Mouse (Mus musculus) embryonic facial prominence, embryonic 10.5 days (tissue): ENCODE measurements around the gene Gm11114. TPM values are rescaled to one million over a fixed set of nuclear protein-coding genes. Genes with fewer than 3 reads are reported as not detected.
A peak's percentile ranks its signal among the peaks of the same experiment; 100 is the strongest.

Source experiments
- DNase-seq: peaks from one replicate; pipeline ENCODE4 v3.0.0-alpha.2; 2017; ENCODE audit warnings: low spot score
- H3K27ac ChIP-seq: fragments of 300-500 bp; sonication (generic); replicated peaks from 2 replicates; pipeline ENCODE4 v1.5.1; 2016; ENCODE audit warnings: mild to moderate bottlenecking
- H3K27me3 ChIP-seq: fragments of 300-500 bp; sonication (generic); replicated peaks from 2 replicates; pipeline ENCODE4 v1.6.1; 2016; ENCODE audit warnings: low read depth, mild to moderate bottlenecking; ENCODE audit not compliant: poor library complexity, severe bottlenecking
- H3K36me3 ChIP-seq: fragments of 300-500 bp; sonication (generic); replicated peaks from 2 replicates; pipeline ENCODE4 v1.6.1; 2016; ENCODE audit warnings: mild to moderate bottlenecking, moderate library complexity
- H3K4me1 ChIP-seq: fragments of 300-500 bp; sonication (generic); 2 replicates; pipeline ENCODE4 v1.6.1; 2016
- H3K4me3 ChIP-seq: fragments of 300-500 bp; sonication (generic); 2 replicates; pipeline ENCODE4 v1.5.1; 2016; ENCODE audit warnings: mild to moderate bottlenecking, moderate library complexity
- H3K9me3 ChIP-seq: fragments of 300-500 bp; sonication (generic); 2 replicates; pipeline ENCODE4 v1.6.1; 2016; ENCODE audit warnings: mild to moderate bottlenecking
- WGBS: fragments of 180-500 bp; shearing (Covaris S2); methylation state at CpG from one replicate; pipeline ENCODE4 v1.1.7; 2016; 5-methylcytosine and 5-hydroxymethylcytosine counted together
- polyA plus RNA-seq: library from polyadenylated mRNA; unstranded; fragments of >200 nt; fragmentation: Nextera tagmentation; extraction: Ambion mirVana; gene quantifications from 2 replicates; pipeline ENCODE4 v1.2.1, GENCODE M21; 2016

The Gm11114 gene
- polyA plus RNA-seq: not detected in 2 replicates

DNA sequence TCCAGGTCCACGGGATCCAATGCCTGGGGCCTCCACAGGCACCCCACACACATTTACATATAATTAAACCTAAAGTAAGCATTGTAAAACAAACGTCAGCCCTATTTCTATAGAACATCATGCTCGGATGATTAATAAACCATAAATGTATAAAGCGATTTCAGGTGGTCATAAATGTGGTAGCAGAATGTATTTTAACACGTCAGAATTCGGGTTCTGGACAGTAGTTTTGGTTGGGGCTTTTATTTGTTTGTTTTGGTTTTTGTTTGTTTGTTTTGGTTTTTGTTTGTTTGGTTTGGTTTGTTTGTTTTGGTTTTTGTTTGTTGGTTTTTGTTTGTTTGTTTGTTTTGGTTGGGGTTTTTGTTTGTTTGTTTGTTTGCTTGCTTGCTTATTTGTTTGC, at the start of gene Gm11114:
Gm11114 (plus strand) TSS at position 301 of the 400 bp plus-strand sequence.
- Histone ChIP-seq H3K4me3 (no peak within 1 kb of the TSS), H3K36me3 (no peaks in the 10 kb centered on the region), H3K27ac (no peak within 1 kb of the TSS), H3K4me1 (no peaks in the 10 kb centered on the region), H3K9me3 (no peaks in the 10 kb centered on the region), H3K27me3 (no peaks in the 10 kb centered on the region)
- no peak for DNase-seq
- 87% methylated on average over 6 of the region's 6 CpGs for WGBS

DNA sequence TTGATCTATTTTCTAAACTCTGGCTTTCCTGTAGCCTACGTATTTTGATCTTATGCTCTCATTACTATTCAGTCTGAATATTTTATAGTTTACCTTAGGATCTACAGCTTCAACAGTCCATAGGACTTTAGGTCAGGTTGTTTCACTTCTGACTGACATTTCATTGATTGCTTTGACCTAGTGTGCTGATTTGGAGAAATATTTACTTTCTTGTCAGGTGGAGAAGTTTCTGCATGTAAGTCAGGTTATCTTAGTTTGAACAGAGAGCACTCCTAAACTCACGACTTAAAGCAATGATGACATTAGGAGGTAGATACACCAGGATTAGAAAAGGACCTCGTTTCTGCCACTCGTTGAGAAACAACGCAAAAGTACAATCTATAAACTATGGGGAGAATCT, 45.7 kb upstream of the Gm11114 start:
- H3K36me3 ChIP-seq: no peaks in the 10 kb centered on the region
- H3K27ac ChIP-seq: no peak overlapping the region
- no peaks in the 10 kb centered on the region for H3K9me3 ChIP-seq
- WGBS: 86% methylated on average over 5 of the region's 5 CpGs
- no peak for DNase-seq
- no peak overlapping the region for H3K4me3 ChIP-seq
- H3K4me1 ChIP-seq: no peaks in the 10 kb centered on the region
- no peaks in the 10 kb centered on the region for H3K27me3 ChIP-seq

DNA sequence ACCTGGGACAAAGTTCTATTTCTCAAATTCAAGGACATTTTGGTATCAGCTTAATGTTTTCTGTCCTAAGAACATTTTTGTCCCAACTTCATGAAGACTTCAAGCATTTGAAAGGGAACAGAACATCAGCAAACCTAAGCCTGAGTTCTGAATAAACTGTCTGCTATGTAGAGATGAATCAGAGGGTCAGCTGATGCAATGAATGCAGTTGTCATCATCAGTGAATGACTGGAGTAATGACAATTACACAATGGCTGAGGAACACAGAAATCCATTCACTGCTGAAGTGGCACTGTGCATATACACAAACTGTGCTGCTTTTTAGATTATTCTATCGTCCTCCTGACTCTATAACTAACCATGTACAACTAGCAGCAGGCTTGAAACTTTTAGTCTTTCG, 38.5 kb upstream of the Gm11114 start:
- 86% methylated on average over 2 of the region's 2 CpGs for WGBS

DNA sequence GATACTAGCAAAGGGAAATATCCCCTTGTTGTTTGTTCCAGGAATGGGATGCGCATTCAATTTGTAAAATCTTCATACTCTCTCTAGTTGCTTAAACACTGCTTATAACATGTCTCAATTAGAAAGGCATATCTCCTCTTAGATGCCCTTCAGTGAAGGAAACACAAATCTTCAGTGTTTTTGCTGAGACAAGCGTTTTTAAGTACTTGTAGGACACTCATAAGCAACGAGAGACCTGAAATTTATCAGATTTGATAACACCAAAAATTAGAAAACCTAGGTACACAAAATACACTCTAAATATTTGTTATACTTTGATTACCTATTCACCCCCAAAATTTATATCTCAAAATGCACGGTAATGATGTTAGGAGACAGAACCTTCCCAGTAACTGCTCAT, 9.7 kb upstream of the Gm11114 start:
- no peak overlapping the region for H3K4me3 ChIP-seq
- no peaks in the 10 kb centered on the region for H3K27me3 ChIP-seq
- 87% methylated on average over 4 of the region's 4 CpGs for WGBS
- DNase-seq: no peak
- H3K4me1 ChIP-seq: no peaks in the 10 kb centered on the region
- no peak overlapping the region for H3K27ac ChIP-seq
- H3K36me3 ChIP-seq: no peaks in the 10 kb centered on the region
- no peaks in the 10 kb centered on the region for H3K9me3 ChIP-seq

More for the DNA sequence above, 38.5 kb upstream of the Gm11114 start:
- Histone ChIP-seq H3K9me3 (no peaks in the 10 kb centered on the region), H3K4me3 (no peak overlapping the region), H3K36me3 (no peaks in the 10 kb centered on the region), H3K27ac (no peak overlapping the region), H3K27me3 (no peaks in the 10 kb centered on the region), H3K4me1 (no peaks in the 10 kb centered on the region)
- DNase-seq: no peak

DNA sequence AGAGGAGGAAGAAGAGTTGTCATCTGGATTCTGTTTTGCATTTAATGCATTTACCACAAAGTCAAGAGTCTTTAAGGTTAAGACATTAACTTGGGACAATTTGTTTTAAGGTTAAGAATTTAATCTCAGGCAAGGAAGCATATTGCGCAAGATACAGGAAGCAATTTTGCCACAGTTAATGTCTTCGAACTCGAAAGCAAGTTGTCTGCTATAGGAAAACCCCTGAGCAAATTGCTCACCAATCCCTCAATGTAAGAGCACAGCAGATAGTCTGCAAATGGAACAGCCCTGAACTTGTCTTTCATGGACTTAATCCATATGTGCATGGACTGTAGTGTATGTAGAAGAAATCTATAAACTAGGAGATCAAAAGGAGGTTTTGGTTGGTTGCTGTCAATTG, 9.2 kb upstream of the Gm11114 start:
- Histone ChIP-seq H3K27me3 (no peaks in the 10 kb centered on the region), H3K27ac (no peak overlapping the region), H3K4me1 (no peaks in the 10 kb centered on the region), H3K9me3 (no peaks in the 10 kb centered on the region), H3K4me3 (no peak overlapping the region), H3K36me3 (no peaks in the 10 kb centered on the region)
- WGBS: 85% methylated on average over 3 of the region's 3 CpGs
- no peak for DNase-seq

DNA sequence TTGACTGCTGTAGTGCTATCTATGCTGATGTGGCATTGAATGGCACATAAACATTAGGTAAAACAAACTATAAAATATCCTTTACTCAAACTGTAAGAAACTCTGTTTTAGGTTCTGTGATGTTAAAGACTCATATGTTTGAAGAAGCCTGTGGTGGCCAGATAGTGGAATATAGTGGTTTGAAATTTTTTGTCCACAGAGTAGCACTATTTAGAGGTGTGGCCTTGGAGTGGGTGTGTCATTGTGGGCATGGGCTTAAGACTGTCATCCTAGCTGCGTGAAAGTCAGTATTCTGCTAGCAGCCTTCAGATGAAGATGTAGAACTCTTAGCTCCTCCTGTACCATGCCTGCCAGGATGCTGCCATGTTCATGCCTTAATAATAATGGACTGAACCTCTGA, 3.5 kb downstream of the Gm11114 start:
- H3K4me1 ChIP-seq: no peaks in the 10 kb centered on the region
- no peak overlapping the region for H3K4me3 ChIP-seq
- 46% methylated on average over 1 of the region's 1 CpGs for WGBS
- H3K27me3 ChIP-seq: no peaks in the 10 kb centered on the region
- no peaks in the 10 kb centered on the region for H3K36me3 ChIP-seq
- H3K27ac ChIP-seq: no peak overlapping the region
- no peaks in the 10 kb centered on the region for H3K9me3 ChIP-seq
- DNase-seq: no peak

DNA sequence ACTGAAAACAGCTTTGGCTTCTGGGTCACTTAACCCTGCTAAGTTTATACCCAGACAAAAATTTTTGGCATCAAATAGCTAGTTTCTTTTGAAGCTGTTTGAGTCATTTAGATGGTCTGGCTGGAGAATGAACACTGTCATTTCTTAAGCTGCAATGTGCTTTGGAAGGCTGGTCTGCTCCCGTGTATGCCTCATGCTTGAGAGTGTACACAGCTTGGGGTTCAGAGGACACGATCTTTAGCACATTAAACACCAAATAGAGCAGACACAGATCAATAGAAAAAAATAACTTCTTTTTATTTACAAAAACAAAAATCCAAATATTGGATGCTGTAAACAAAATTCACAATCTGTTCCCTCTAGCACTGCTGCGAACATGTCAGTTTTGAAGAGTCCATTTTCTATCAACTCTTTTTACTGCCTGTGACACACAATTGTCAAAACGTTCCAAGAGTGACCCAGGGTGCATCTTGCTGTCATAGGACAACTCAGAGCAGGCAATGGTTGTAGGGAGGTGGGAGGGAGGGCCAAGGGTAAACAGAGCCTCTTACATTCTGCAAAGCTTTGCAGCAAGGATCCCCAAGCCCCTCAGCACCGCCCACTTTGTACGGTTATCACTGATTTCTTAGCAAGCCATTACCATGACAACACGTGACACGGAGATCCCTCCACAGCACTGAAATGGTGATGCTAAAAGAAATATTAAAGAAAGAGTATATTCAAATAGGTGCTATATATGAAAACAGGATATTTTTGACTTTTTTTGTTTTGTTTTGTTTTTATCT, 7.8 kb downstream of the Gm11114 start:
- H3K36me3 ChIP-seq: no peaks in the 10 kb centered on the region
- no peaks in the 10 kb centered on the region for H3K4me1 ChIP-seq
- H3K27me3 ChIP-seq: peaks cover 16% of the 10 kb centered on the region
- H3K4me3 ChIP-seq: no peak overlapping the region
- H3K9me3 ChIP-seq: no peaks in the 10 kb centered on the region
- 74% methylated on average over 8 of the region's 8 CpGs for WGBS
- no peak overlapping the region for H3K27ac ChIP-seq
- no peak for DNase-seq

DNA sequence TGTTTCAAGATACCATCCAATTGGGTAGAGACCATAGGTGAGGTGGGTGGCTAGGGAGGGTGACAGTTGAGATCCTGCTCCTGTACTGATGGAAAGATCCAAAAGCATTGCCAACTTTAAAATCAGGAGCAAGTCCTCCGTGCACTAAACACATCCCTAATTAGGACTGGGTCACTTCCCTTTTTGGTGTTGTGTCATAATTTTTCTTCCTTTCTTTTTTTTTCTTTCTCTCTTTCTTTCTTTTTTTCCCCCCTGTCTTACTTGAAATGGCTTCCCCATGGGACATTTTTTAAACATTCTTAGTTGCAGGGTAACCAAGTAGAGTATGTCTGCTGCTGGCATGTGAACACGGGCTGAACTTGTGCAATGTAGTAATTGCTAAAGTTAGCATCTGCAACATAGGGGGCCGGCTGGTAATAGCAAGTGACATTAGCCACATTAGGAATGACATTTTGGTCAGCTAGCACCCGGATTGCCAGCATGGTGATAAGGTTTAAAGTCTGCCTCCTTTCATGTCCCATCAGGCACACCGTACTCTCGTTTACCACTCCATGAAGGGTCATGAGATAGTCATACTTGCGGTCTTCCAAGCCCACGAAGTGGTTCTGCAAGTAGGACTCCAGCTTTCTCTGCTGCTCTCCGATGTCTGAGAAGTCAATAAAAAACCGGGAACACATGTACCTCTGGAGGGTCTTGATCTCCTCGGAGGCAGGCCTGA, 11.7 kb downstream of the Gm11114 start:
- 84% methylated on average over 11 of the region's 11 CpGs for WGBS
- H3K4me1 ChIP-seq: peaks cover 17% of the 10 kb centered on the region
- no peak for DNase-seq
- no peaks in the 10 kb centered on the region for H3K9me3 ChIP-seq
- H3K4me3 ChIP-seq: no peak overlapping the region
- no peaks in the 10 kb centered on the region for H3K36me3 ChIP-seq
- H3K27me3 ChIP-seq: peaks cover 33% of the 10 kb centered on the region
- no peak overlapping the region for H3K27ac ChIP-seq

DNA sequence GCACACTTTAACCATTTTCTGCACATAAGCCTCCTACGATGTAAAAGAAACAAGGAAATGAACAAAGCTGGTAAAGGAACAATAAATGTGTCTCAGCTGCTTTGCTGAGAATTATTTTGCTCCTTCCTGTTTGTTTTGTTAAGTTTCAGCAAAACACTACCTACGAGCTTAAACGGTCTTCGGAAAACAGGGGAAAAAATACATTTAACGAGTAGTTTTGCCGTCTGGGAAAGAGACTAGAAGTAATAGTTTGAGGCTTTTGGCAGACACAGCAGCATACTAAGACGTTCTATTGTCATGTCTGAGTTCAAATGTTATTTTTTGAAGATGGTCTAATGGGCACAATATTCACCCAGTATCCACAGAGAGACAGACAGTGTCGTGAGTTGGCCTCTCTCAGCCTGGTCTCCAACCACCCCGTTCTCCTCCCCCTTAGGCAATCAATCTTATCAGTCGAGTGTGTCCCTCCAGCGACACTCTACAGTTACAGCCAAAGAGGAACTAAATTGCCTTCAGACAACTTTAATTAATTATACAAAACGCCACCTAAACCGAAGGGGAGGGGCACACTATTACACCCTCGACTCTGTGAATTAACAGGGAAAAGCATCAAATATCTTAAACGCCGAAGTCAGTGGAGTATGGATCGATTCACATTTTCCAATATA, 12.8 kb downstream of the Gm11114 start:
- no peak for DNase-seq
- Histone ChIP-seq H3K27ac (no peak overlapping the region), H3K4me1 (peaks cover 17% of the 10 kb centered on the region), H3K27me3 (peaks cover 38% of the 10 kb centered on the region), H3K36me3 (no peaks in the 10 kb centered on the region), H3K4me3 (no peak overlapping the region; the same call in 1 of the 2 replicates), H3K9me3 (no peaks in the 10 kb centered on the region)
- 48% methylated on average over 17 of the region's 17 CpGs for WGBS

DNA sequence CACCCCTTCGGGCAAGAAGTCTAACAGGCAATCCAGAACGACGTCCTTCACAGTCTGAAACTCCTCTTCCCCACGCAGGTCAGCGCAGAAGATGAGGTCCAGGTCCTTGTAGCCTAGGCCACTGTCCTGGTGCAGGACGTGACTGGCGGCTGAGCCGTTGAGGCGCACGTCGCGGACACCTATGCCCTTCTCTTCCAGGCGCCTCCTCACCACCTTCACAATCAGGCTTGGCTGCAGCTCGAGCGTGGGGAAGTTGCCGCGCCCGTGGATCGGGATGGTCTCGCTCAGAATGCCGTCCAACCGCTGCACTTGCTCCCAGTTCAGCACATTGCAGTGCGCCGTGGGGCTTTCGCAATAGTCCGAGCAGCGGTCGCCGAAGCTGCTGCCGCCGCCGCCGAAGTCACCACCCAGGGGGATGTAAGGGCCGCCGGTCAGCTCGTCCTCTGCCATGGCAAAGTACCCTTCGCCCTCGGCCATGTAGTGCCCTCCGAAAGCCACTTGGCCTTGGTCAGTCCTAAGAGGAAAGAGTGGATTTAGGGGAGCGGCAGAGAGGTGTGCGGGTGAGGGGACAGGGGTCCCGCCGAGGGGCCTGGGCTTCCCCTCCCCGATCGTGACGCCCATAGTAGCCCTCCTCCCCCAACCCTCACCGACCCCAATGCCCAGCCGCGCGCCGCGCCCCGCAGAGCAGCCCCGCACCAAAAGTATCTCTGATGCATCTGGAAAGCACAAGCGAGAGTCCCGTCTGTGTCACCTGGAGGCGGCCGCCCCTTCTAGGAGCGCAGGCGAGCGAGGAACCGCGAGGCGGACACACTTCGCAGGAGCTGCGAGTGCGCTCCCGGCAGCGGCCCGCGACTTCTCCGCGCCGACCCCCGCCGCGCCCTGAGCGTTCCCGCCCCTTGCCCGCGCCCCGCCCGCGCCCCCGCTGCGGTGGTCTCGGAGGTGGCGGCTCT, 14.0 kb downstream of the Gm11114 start:
- under 1% methylated on average over 88 of the region's 88 CpGs for WGBS
- H3K27ac ChIP-seq: peak overlapping the region; percentile 67

DNA sequence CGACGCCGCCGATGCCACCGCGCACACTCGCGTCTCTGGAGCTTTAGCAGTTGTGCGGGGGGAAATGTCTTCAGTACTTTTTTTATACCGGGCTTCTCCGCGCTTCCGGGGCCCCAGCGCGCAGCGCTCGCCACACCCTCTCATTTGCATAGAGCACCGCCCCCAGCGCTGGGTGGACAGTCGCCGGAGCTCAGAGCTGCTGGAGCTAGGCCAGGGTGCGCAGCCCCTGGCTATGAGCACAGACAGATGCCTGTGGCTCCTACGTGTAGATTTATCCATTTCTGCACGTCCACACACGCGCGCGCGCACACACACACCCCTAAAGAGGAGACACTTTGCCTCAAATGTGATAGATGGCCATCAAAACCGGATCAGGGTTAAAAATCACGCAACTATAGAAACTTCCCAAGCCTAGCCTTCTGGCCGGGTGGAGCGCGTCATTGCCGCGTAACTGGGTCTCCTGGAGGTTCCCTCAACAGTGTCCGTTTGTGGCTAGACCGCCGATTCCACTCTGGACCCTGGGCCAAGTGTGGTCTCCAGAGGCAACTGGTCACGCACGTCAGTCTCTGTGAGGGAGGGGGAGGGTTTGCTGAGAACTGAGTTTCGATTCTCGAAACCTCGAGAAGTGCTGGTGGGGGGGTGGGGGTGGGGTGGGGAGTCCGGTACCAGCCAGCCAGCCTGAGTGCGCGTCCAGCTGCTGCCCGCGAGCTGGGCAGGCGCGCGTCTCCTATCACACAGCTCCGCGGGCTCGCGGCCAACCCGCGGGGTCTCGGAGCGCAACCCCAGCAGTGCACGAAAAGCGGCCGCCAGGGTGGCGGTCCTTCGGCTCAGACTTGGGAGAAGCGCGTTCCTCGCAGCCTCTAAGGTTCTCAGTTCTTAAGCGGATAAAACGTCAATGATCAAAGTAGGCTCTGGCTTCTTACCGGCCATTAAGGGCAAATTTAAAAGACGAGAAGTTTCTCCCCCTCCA, 15.0 kb downstream of the Gm11114 start, which contains the start of gene Tent5a:
Tent5a (minus strand) TSS at position 107 of the 970 bp plus-strand sequence.
- under 1% methylated on average over 72 of the region's 72 CpGs for WGBS
- Histone ChIP-seq H3K4me3 (peak within 1 kb of the TSS; percentile 80), H3K27me3 (peaks cover 38% of the 10 kb centered on the region), H3K4me1 (peaks cover 17% of the 10 kb centered on the region), H3K9me3 (no peaks in the 10 kb centered on the region), H3K27ac (peak within 1 kb of the TSS; percentile 67), H3K36me3 (no peaks in the 10 kb centered on the region)
- peak; percentile 86 for DNase-seq

More for the DNA sequence above, 14.0 kb downstream of the Gm11114 start:
- H3K9me3 ChIP-seq: no peaks in the 10 kb centered on the region
- H3K36me3 ChIP-seq: no peaks in the 10 kb centered on the region
- H3K4me3 ChIP-seq: peak overlapping the region; percentile 80
- H3K27me3 ChIP-seq: peaks cover 38% of the 10 kb centered on the region
- peak; percentile 62 for DNase-seq
- peaks cover 17% of the 10 kb centered on the region for H3K4me1 ChIP-seq
